ENCODE assay signal across 8 mouse cellular contexts in genomic region chr2:32415801-32416200, GRCm38 (mm10).
"Had no signal": no experiment of that assay in that cellular context is flagged by ENCODE, and none has a peak within 500 bp of the region (broad histone marks: within the 10 kb centered on the region; RNA-seq: fewer than 3 reads in every experiment).

No protein-coding gene starts in this region.

- DNase-seq: layer of hippocampus, adult 9-11 months; liver, postnatal 0 days; lung, embryonic 14.5 days; right cerebral cortex, adult 18-20 months; right cerebral cortex, postnatal 14 days; right cerebral cortex, postnatal 4 days; spleen, adult 18-20 months; thymus, postnatal 25 days had no signal
